Mouse (Mus musculus): ENCODE results near the gene Gpatch8. TPM values are rescaled to one million over a fixed set of nuclear protein-coding genes. Genes with fewer than 3 reads are reported as not detected.

Gpatch8 gene
- polyA plus RNA-seq, 1 experiment, result 34.5 TPM

DNA sequence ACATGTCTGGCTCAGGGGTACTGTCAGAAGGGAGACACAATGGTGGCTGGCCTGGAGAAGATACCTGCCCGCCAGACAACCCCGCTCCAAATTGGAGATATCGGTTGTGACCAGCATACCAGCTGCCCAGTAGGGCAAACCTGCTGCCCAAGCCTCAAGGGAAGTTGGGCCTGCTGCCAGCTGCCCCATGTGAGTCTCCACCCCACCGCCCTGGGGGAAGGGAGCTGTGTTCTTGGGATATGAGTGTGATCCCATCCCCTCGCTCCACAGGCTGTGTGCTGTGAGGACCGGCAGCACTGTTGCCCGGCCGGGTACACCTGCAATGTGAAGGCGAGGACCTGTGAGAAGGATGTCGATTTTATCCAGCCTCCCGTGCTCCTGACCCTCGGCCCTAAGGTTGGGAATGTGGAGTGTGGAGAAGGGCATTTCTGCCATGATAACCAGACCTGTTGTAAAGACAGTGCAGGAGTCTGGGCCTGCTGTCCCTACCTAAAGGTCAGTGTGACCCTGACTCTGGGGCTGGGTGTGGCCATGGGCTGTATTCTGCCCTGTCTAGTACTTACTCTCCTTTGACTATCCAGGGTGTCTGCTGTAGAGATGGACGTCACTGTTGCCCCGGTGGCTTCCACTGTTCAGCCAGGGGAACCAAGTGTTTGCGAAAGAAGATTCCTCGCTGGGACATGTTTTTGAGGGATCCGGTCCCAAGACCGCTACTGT is 120.3 kb downstream of the Gpatch8 start:
- Histone ChIP-seq H3K27ac (ENCODE audit: control insufficient read depth, insufficient read depth, low read length) (no peak overlapping the region), H3K36me3 (ENCODE audit: control insufficient read depth, insufficient read depth, low read length) (no peaks in the 10 kb centered on the region), H3K27me3 (ENCODE audit: control insufficient read depth, insufficient read depth, low read length) (peaks cover 3% of the 10 kb centered on the region; the same call in 1 of the 2 replicates), H3K4me3 (ENCODE audit: control insufficient read depth, insufficient read depth, low read length) (no peak overlapping the region), H3K4me1 (replicated peaks; ENCODE audit: control insufficient read depth, insufficient read depth, low read length) (peaks cover 21% of the 10 kb centered on the region)
- TF ChIP-seq POLR2A (IDR thresholded peaks at IDR 0.05; ENCODE audit: control insufficient read depth, extremely low read depth, insufficient read depth, low read length, poor library complexity), result no peak
- TF ChIP-seq CTCF (IDR thresholded peaks at IDR 0.05; ENCODE audit: borderline replicate concordance, control insufficient read depth, extremely low read depth, insufficient read depth, low read length, poor library complexity), result no peak
- WGBS, result 98% methylated on average over 18 of the region's 18 CpGs
- no peak for DNase-seq

DNA sequence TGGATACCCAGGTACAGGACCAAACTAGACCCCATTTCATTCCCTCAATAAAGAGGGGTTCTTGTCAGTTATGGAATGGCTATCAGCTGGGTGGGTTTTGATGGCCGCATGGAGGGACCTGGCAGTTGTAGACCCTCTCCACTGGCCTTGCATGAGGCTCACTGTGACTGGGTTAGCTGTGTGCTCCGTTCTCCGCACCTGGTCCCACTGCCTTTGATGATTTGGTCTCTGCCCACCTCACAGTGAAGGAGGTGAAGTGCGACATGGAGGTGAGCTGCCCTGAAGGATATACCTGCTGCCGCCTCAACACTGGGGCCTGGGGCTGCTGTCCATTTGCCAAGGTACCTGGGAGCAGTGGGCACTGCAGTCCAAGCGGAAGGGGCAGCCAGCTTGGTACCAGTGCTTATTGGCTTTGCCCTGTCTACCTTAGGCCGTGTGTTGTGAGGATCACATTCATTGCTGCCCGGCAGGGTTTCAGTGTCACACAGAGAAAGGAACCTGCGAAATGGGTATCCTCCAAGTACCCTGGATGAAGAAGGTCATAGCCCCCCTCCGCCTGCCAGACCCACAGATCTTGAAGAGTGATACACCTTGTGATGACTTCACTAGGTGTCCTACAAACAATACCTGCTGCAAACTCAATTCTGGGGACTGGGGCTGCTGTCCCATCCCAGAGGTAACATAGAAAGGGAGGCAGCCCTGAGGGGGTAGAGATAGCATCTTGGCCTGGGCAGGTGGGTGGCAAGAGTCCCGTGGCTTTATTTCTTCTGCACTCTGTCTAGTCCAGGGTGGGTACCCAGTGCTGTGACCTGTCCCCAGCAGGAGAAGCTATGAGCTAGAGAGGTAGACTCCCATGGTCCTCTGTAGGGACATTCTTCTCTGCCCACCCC is 121.1 kb downstream of the Gpatch8 start:
- DNase-seq, result no peak
- H3K4me3 ChIP-seq (ENCODE audit: control insufficient read depth, insufficient read depth, low read length), result no peak overlapping the region
- H3K27ac ChIP-seq (ENCODE audit: control insufficient read depth, insufficient read depth, low read length), result no peak overlapping the region
- H3K4me1 ChIP-seq (replicated peaks; ENCODE audit: control insufficient read depth, insufficient read depth, low read length), result peaks cover 26% of the 10 kb centered on the region
- H3K36me3 ChIP-seq (ENCODE audit: control insufficient read depth, insufficient read depth, low read length), result no peaks in the 10 kb centered on the region
- H3K27me3 ChIP-seq (ENCODE audit: control insufficient read depth, insufficient read depth, low read length), result peaks cover 3% of the 10 kb centered on the region; the same call in 1 of the 2 replicates
- 93% methylated on average over 11 of the region's 11 CpGs for WGBS
- TF ChIP-seq CTCF (IDR thresholded peaks at IDR 0.05; ENCODE audit: borderline replicate concordance, control insufficient read depth, extremely low read depth, insufficient read depth, low read length, poor library complexity), result no peak
- no peak for TF ChIP-seq POLR2A (IDR thresholded peaks at IDR 0.05; ENCODE audit: control insufficient read depth, extremely low read depth, insufficient read depth, low read length, poor library complexity)

DNA sequence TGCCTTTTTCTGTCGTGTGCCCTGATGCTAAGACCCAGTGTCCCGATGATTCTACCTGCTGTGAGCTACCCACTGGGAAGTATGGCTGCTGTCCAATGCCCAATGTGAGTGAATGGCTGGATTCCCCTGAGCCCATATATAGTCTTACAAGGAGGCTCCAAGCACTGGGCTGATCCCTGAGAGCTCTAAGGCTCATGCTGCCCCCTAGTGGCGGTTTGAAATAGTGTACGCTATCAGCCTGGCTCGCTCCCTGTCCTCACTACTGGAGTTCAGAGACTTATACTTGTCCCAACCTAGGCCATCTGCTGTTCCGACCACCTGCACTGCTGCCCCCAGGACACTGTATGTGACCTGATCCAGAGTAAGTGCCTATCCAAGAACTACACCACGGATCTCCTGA is 121.8 kb downstream of the Gpatch8 start:
- DNase-seq, result peak; percentile 81
- TF ChIP-seq POLR2A (IDR thresholded peaks at IDR 0.05; ENCODE audit: control insufficient read depth, extremely low read depth, insufficient read depth, low read length, poor library complexity) (no peak), CTCF (IDR thresholded peaks at IDR 0.05; ENCODE audit: borderline replicate concordance, control insufficient read depth, extremely low read depth, insufficient read depth, low read length, poor library complexity) (peak; percentile 52; the same call in 1 of the 2 replicates)
- H3K27me3 ChIP-seq (ENCODE audit: control insufficient read depth, insufficient read depth, low read length), result peaks cover 3% of the 10 kb centered on the region; the same call in 1 of the 2 replicates
- no peak overlapping the region for H3K27ac ChIP-seq (ENCODE audit: control insufficient read depth, insufficient read depth, low read length)
- 30% methylated on average over 7 of the region's 7 CpGs for WGBS
- no peak overlapping the region for H3K4me3 ChIP-seq (ENCODE audit: control insufficient read depth, insufficient read depth, low read length)
- H3K36me3 ChIP-seq (ENCODE audit: control insufficient read depth, insufficient read depth, low read length), result no peaks in the 10 kb centered on the region
- peaks cover 28% of the 10 kb centered on the region for H3K4me1 ChIP-seq (replicated peaks; ENCODE audit: control insufficient read depth, insufficient read depth, low read length)

DNA sequence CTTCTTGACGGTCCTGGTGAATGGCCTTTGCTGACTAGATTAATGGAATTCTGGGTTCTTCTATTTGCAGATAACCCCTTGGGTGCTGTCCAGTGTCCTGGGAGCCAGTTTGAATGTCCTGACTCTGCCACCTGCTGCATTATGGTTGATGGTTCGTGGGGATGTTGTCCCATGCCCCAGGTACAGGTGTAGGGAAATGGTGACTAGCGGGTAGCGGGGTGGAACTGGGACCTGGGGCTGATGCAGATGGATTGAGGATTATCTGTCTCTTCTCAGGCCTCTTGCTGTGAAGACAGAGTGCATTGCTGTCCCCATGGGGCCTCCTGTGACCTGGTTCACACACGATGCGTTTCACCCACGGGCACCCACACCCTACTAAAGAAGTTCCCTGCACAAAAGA is 122.3 kb downstream of the Gpatch8 start:
- no peak for DNase-seq
- H3K27me3 ChIP-seq (ENCODE audit: control insufficient read depth, insufficient read depth, low read length), result peaks cover 3% of the 10 kb centered on the region; the same call in 1 of the 2 replicates
- no peak overlapping the region for H3K27ac ChIP-seq (ENCODE audit: control insufficient read depth, insufficient read depth, low read length)
- 94% methylated on average over 7 of the region's 7 CpGs for WGBS
- no peak for TF ChIP-seq CTCF (IDR thresholded peaks at IDR 0.05; ENCODE audit: borderline replicate concordance, control insufficient read depth, extremely low read depth, insufficient read depth, low read length, poor library complexity)
- no peak for TF ChIP-seq POLR2A (IDR thresholded peaks at IDR 0.05; ENCODE audit: control insufficient read depth, extremely low read depth, insufficient read depth, low read length, poor library complexity)
- H3K4me1 ChIP-seq (replicated peaks; ENCODE audit: control insufficient read depth, insufficient read depth, low read length), result peaks cover 28% of the 10 kb centered on the region
- H3K4me3 ChIP-seq (ENCODE audit: control insufficient read depth, insufficient read depth, low read length), result no peak overlapping the region
- no peaks in the 10 kb centered on the region for H3K36me3 ChIP-seq (ENCODE audit: control insufficient read depth, insufficient read depth, low read length)

DNA sequence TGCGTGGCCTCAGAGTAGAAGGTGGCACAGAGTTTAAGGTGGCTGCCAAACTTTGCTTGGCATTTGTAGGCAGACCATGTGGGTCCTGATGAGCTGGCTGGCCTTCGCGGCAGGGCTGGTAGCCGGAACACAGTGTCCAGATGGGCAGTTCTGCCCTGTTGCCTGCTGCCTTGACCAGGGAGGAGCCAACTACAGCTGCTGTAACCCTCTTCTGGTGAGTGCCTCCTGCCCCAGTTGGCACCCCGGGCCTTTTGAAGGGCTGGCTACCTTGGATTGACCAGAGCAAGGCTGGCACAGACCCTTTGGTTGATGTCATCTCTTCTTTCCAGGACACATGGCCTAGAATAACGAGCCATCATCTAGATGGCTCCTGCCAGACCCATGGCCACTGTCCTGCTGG is 123.3 kb downstream of the Gpatch8 start:
- H3K27ac ChIP-seq (ENCODE audit: control insufficient read depth, insufficient read depth, low read length), result no peak overlapping the region
- no peak for DNase-seq
- WGBS, result 66% methylated on average over 6 of the region's 6 CpGs

DNA sequence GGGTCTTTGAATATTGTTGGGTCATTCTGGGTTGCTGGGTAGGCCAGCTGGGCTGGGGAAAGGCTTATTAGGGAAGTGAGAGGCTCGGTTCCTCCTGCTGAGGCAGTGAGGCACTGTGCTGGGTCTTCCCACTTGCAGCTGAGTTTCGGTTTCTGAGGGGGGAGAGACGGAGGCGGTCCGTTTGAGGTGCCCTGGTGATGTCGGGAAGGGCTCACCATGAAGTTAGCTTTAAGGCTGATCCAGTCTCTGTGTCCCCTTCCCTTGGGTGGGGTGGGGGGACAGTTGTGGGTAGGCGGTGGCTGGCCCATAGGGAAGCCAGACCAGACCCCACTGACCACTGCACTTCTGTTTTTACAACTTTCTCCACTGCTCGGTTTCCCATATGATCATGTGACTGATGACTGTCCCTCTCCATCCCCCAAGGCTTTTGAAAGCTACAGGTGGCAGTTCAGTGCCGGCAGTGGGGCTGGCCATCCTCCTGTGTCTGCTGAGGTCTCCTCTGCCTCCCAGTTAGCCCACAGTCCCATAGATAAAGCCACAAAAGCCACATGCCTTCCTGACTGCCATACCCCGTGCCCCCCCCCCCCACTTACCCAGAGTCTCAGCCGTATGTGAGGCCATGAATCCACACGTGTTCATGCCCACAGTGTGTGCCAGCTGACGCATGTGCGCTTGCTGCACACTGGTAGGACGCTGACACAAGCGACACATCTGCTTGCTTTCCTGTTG is 123.9 kb downstream of the Gpatch8 start:
- H3K4me1 ChIP-seq (replicated peaks; ENCODE audit: control insufficient read depth, insufficient read depth, low read length), result peaks cover 19% of the 10 kb centered on the region
- no peak overlapping the region for H3K27ac ChIP-seq (ENCODE audit: control insufficient read depth, insufficient read depth, low read length)
- DNase-seq, result peak; percentile 29
- TF ChIP-seq CTCF (IDR thresholded peaks at IDR 0.05; ENCODE audit: borderline replicate concordance, control insufficient read depth, extremely low read depth, insufficient read depth, low read length, poor library complexity) (0 out of 2 replicates have a peak, but pooled peaks have one; percentile 8), POLR2A (IDR thresholded peaks at IDR 0.05; ENCODE audit: control insufficient read depth, extremely low read depth, insufficient read depth, low read length, poor library complexity) (no peak)
- WGBS, result under 1% methylated on average over 16 of the region's 16 CpGs
- no peaks in the 10 kb centered on the region for H3K36me3 ChIP-seq (ENCODE audit: control insufficient read depth, insufficient read depth, low read length)
- H3K4me3 ChIP-seq (ENCODE audit: control insufficient read depth, insufficient read depth, low read length), result peak overlapping the region; percentile 26
- no peaks in the 10 kb centered on the region; the same call in 1 of the 2 replicates for H3K27me3 ChIP-seq (ENCODE audit: control insufficient read depth, insufficient read depth, low read length)

More for the DNA sequence above, 123.3 kb downstream of the Gpatch8 start:
- Histone ChIP-seq H3K4me1 (replicated peaks; ENCODE audit: control insufficient read depth, insufficient read depth, low read length) (peaks cover 25% of the 10 kb centered on the region), H3K27me3 (ENCODE audit: control insufficient read depth, insufficient read depth, low read length) (peaks cover 3% of the 10 kb centered on the region; the same call in 1 of the 2 replicates), H3K36me3 (ENCODE audit: control insufficient read depth, insufficient read depth, low read length) (no peaks in the 10 kb centered on the region), H3K4me3 (ENCODE audit: control insufficient read depth, insufficient read depth, low read length) (no peak overlapping the region)
- TF ChIP-seq POLR2A (IDR thresholded peaks at IDR 0.05; ENCODE audit: control insufficient read depth, extremely low read depth, insufficient read depth, low read length, poor library complexity) (no peak), CTCF (IDR thresholded peaks at IDR 0.05; ENCODE audit: borderline replicate concordance, control insufficient read depth, extremely low read depth, insufficient read depth, low read length, poor library complexity) (0 out of 2 replicates have a peak, but pooled peaks have one; percentile 4)
